Mouse (Mus musculus) ZHBTc4 (cell line): ENCODE results near the gene Gm28044.
"Not testable (repeated sequence)": the region's sequence is repeated elsewhere in the genome, so short reads cannot be mapped to it uniquely, and the experiment has no call there.

Experiments
- DNase-seq: peaks from one replicate; pipeline ENCODE4 v3.0.0-alpha.2; 2011; ENCODE audit warnings: low read depth, low spot score

Gm28044 gene

GRCm38 (mm10) chr13:67360131-67360744 lies at the start of gene Gm28044, which contains the start of gene Zfp953:
Gm28044 (minus strand) TSS chr13:67360536.
Zfp953 (minus strand) TSS chr13:67360605.
- DNase-seq: peak; percentile 87

DNA sequence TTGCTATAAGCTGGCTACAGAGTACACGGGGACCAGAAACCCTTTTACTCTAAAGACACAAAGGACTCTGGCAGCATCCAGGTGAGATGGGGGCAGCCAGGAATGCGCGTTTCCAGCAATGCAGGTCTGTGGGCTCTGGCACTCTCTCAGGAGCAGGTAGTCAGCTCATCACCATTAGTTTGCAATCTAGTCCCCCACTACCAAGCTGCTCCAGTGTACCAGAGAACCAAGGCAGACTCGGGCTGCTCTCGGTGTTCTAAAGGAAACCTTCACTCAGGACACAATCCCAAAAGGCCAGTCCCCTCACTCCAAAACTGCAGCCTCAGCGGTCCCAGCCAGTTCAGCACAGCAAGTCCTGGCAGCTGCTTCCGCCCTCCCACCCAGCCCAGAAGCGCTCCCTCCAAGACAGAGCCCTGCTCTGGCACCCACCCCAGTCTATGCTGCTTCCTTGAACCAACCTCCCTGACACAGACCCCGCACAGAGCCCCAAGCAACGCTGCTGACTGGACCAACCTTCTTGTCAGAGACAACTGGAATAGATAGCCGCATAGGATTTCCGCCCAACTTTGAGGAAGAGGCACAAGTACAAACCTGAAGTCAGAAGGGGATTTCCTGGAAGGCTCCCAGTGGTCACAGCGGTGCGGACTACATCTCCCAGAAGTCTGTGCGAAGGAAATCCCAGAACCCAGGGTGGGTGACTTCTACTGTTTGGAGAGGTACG lies 39.0 kb upstream of the Gm28044 start, which contains the start of gene Zfp429:
TSS of gene Zfp429 (minus strand) at position 637 of the 721 bp plus-strand sequence.
- DNase-seq: peak; percentile 49

DNA sequence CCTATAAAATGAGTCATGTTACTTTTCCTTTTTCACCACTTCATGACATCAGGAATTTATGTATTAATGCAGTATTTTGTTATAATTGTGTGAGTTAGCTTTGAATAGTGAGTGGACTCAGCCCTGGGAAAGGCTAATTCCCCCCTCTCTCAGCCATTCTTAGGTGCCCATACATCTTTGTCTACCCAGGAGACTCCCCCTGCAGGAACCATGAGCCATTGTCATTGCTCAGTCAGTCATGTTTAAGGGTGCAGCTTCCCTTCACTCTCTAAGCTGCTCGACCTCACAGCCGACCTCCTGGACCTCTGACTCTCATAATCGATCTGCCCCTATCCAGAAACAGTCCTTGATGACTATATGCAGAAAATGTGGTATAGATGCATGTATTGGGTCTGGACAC lies 15.9 kb upstream of the Gm28044 start:
- not testable (repeated sequence) for DNase-seq

- DNase-seq: peak; percentile 82
These were observed 14.9 kb upstream of the Gm28044 start, which contains the start of the genes Gm28041 and Zfp456 for GRCm38 (mm10) chr13:67375050-67375911. Gm28041 (minus strand) TSS chr13:67375733. Zfp456 (minus strand) TSS chr13:67375810.

GRCm38 (mm10) chr13:67351854-67352253 lies 8.5 kb downstream of the Gm28044 start:
- no peak for DNase-seq

DNA sequence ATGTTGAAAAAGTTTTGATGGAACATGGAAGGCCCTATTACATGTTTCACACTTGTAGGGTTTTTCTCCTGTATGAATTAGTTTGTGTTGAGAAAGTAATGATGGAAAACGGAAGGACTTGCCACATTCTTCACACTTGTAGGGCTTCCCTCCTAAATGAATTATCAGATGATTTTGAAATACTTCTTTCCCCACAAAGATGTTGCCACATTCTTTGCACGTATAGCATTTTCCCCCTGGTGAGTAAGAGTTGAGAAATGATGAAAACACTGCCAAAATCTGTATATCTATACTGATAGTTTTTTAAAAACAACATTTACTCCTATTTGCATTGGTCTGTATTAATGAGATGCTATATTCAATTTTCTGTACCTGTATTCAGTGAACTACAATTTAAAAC lies 16.9 kb downstream of the Gm28044 start:
- DNase-seq: no peak

- no peak for DNase-seq
These were observed 27.5 kb downstream of the Gm28044 start for GRCm38 (mm10) chr13:67332877-67333276.

DNA sequence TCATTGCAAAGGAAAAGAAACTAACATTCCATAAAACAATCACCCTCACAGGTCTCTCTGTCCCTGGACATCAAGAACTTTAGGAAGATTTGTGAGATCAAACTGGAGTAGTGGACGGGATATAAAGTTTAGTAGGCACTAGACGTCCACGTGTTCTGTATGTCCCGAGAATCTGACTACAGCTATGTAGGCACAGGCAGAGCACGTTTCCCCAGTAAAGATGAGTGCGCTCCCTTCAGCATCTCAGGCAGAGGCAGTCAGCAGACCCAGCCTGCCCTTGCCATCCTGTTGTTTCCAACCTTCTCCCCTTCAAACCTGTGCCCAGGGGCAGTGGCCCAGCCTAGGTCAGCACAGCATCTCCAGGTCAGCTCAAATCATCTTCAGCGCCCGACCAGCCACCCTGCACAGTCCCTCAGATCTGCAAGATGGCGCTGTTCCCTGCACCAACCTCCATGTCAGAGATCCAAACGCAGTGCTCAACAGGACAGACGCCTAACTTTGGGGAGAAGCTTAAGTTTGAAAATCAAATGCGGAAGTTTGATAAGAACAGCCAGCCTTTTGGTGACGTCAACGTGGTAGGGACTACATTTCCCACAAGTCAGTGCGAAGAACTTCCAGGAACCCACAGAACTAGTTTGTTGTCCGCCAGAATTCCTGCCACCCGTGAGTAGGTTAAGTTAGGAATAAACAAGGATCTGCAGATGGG lies 28.2 kb downstream of the Gm28044 start, which contains the start of gene Zfp595:
TSS of gene Zfp595 (minus strand) at position 552 of the 706 bp plus-strand sequence.
- DNase-seq: peak; percentile 89

DNA sequence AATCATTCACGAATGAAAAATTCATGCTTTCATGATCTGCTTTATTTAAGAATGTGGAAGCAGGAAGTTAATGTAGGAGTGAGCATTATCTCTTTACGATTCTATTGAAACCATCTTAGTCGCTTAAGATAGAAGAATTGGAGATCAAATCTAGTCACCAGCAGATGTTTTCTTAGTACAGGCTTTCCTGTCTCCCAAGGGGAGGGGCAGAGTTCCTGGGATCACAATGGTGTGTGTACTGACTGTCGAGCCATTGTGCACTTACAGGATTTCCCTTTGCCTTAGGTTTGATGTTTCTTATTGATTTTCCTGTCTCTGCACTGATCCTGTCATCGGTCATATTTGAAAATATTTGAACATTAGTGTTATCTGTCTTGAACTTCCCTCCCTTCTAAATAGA lies 53.6 kb downstream of the Gm28044 start:
- DNase-seq: peak; percentile 10

- DNase-seq: peak; percentile 89
These were observed 54.3 kb downstream of the Gm28044 start, which contains the start of gene Zfp457 for GRCm38 (mm10) chr13:67305822-67306672. Zfp457 (minus strand) TSS chr13:67306485.

DNA sequence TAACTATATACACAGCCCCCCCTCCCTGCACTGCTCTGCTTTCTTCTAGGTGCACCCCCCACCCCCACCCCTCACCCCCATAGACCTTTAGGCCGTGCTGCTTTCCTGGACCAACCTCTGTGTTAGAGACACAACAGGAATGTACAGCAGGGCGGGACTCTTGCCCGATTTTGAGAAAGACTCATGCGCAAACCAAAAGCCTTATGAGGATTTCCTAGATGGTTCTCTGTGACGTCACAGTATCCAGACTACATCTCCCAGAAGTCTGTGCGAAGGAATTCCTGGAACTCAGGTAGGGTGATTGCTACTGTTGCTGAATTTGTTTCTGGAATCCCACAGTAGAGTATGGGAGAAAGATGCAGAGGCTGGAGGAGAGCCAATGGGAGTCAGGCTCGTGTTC lies 82.0 kb downstream of the Gm28044 start, which contains the start of gene Zfp458:
TSS of gene Zfp458 (minus strand) at position 153 of the 400 bp plus-strand sequence.
- peak; percentile 84 for DNase-seq

- not testable (repeated sequence) for DNase-seq
These were observed 90.8 kb downstream of the Gm28044 start for GRCm38 (mm10) chr13:67269383-67270065.

- peak; percentile 86 for DNase-seq
These were observed 91.6 kb downstream of the Gm28044 start for GRCm38 (mm10) chr13:67268568-67269369.
